Mouse (Mus musculus) midbrain, postnatal 0 days (tissue): ENCODE data around the gene Ptma. TPM values are rescaled to one million over a fixed set of nuclear protein-coding genes. Genes with fewer than 3 reads are reported as not detected.

Source experiments
- ATAC-seq: fragments of 200-750 bp; cut with Nextera tagmentation; 2 replicates; pipeline ENCODE4 v1.8.0; 2017; ENCODE audit warnings: moderate number of reproducible peaks, mild to moderate bottlenecking, moderate TSS enrichment, moderate library complexity; ENCODE audit not compliant: low FRiP score
- DNase-seq: peaks from one replicate; pipeline ENCODE4 v3.0.0-alpha.2; 2015; ENCODE audit warnings: low spot score
- H3K27ac ChIP-seq: fragments of 300-500 bp; sonication (generic); 2 replicates; pipeline ENCODE4 v1.5.1; 2014; ENCODE audit warnings: low read depth, mild to moderate bottlenecking, low read length, mixed read lengths
- H3K27me3 ChIP-seq: fragments of 300-500 bp; sonication (generic); 2 replicates; pipeline ENCODE4 v1.6.1; 2014; ENCODE audit warnings: low read length, control low read depth, mixed read lengths; ENCODE audit not compliant: insufficient read depth
- H3K36me3 ChIP-seq: fragments of 300-500 bp; sonication (generic); 2 replicates; pipeline ENCODE4 v1.6.1; 2014; ENCODE audit warnings: low read length, control low read depth, mixed read lengths; ENCODE audit not compliant: insufficient read depth
- H3K4me1 ChIP-seq: fragments of 300-500 bp; sonication (generic); 2 replicates; pipeline ENCODE4 v1.6.1; 2014; ENCODE audit warnings: mild to moderate bottlenecking, control low read depth, antibody characterized with exemption, low read length, mixed read lengths; ENCODE audit not compliant: insufficient read depth
- H3K4me2 ChIP-seq: fragments of 300-500 bp; sonication (generic); 2 replicates; pipeline ENCODE4 v1.6.1; 2014; ENCODE audit warnings: low read depth, mild to moderate bottlenecking, low read length, mixed read lengths; ENCODE audit not compliant: poor library complexity, severe bottlenecking
- H3K4me3 ChIP-seq: fragments of 300-500 bp; sonication (generic); 2 replicates; pipeline ENCODE4 v1.5.1; 2014; ENCODE audit warnings: low read depth, mild to moderate bottlenecking, low read length, moderate library complexity
- H3K9ac ChIP-seq: fragments of 300-500 bp; sonication (generic); replicated peaks from 2 replicates; pipeline ENCODE4 v1.6.1; 2014; ENCODE audit warnings: mild to moderate bottlenecking, low read length, moderate library complexity, mixed read lengths; ENCODE audit not compliant: poor library complexity, severe bottlenecking
- H3K9me3 ChIP-seq: fragments of 300-500 bp; sonication (generic); 2 replicates; pipeline ENCODE4 v1.6.1; 2016; ENCODE audit warnings: low read length, control low read depth
- CTCF ChIP-seq: IDR thresholded peaks from 2 replicates; pipeline ENCODE4 v1.5.1; 2016; ENCODE audit warnings: antibody characterized with exemption, mild to moderate bottlenecking
- WGBS: fragments of 180-500 bp; shearing (Covaris S2); extraction: QIAGEN DNeasy Blood & Tissue Kit; methylation state at CpG from one replicate; pipeline ENCODE4 v1.1.7; 2014; 5-methylcytosine and 5-hydroxymethylcytosine counted together
- polyA plus RNA-seq: library from polyadenylated mRNA; unstranded; fragments of >200 nt; fragmentation: Nextera tagmentation; extraction: Ambion mirVana; gene quantifications from 2 replicates; pipeline ENCODE4 v1.2.1, GENCODE M21; 2015
- total RNA-seq: library from RNA; depleted of rRNA; stranded (reverse); fragments of >200 nt; gene quantifications from 2 replicates; pipeline ENCODE4 v1.2.3, GENCODE M21; 2014

The Ptma gene
- total and polyA plus RNA-seq, 2 experiments from 2014 or later = 947 to 1,354 TPM

- TF ChIP-seq CTCF = no peak
- Histone ChIP-seq H3K9ac (0 out of 2 replicates have a peak overlapping the region, but pooled peaks have one; percentile 14), H3K4me2 (peak overlapping the region; percentile 42), H3K36me3 (no peaks in the 10 kb centered on the region), H3K4me1 (peaks cover 14% of the 10 kb centered on the region), H3K9me3 (no peaks in the 10 kb centered on the region), H3K27ac (peak overlapping the region; percentile 84), H3K27me3 (no peaks in the 10 kb centered on the region), H3K4me3 (peak overlapping the region; percentile 32)
- DNase-seq (no peak), ATAC-seq (peak; percentile 0; the same call in 1 of the 2 replicates)
- 19% methylated on average over 16 of the region's 16 CpGs for WGBS
These were observed 23.3 kb upstream of the Ptma start for GRCm38 (mm10) chr1:86503165-86503747.

- H3K4me2 ChIP-seq = peak overlapping the region; percentile 42
- under 1% methylated on average over 61 of the region's 64 CpGs for WGBS
- TF ChIP-seq CTCF = peak; percentile 75
- no peaks in the 10 kb centered on the region for H3K36me3 ChIP-seq
- H3K4me3 ChIP-seq = peak overlapping the region; percentile 32
- peak overlapping the region; percentile 84 for H3K27ac ChIP-seq
- peak; percentile 89 for ATAC-seq
- DNase-seq = peak; percentile 95
- peaks cover 14% of the 10 kb centered on the region for H3K4me1 ChIP-seq
- peak overlapping the region; percentile 55 for H3K9ac ChIP-seq
- H3K9me3 ChIP-seq = no peaks in the 10 kb centered on the region
- H3K27me3 ChIP-seq = no peaks in the 10 kb centered on the region
These were observed 22.4 kb upstream of the Ptma start for GRCm38 (mm10) chr1:86503906-86504696.

GRCm38 (mm10) chr1:86504697-86505421, 21.7 kb upstream of the Ptma start:
- no peaks in the 10 kb centered on the region for H3K36me3 ChIP-seq
- peak overlapping the region; percentile 32 for H3K4me3 ChIP-seq
- H3K4me2 ChIP-seq = peak overlapping the region; percentile 42
- peak overlapping the region; percentile 55 for H3K9ac ChIP-seq
- no peaks in the 10 kb centered on the region for H3K27me3 ChIP-seq
- ATAC-seq (no peak), DNase-seq (peak; percentile 9)
- peak overlapping the region; percentile 84 for H3K27ac ChIP-seq
- H3K4me1 ChIP-seq = peaks cover 14% of the 10 kb centered on the region
- TF ChIP-seq CTCF = no peak
- H3K9me3 ChIP-seq = no peaks in the 10 kb centered on the region
- WGBS = 18% methylated on average over 19 of the region's 19 CpGs

GRCm38 (mm10) chr1:86505461-86505860, 21.1 kb upstream of the Ptma start:
- WGBS = 44% methylated on average over 1 of the region's 1 CpGs
- H3K4me1 ChIP-seq = peaks cover 14% of the 10 kb centered on the region
- no peaks in the 10 kb centered on the region for H3K9me3 ChIP-seq
- peak; percentile 49 for DNase-seq
- peak overlapping the region; percentile 42 for H3K4me2 ChIP-seq
- peak overlapping the region; percentile 32; the same call in 1 of the 2 replicates for H3K4me3 ChIP-seq
- no peaks in the 10 kb centered on the region for H3K27me3 ChIP-seq
- peak overlapping the region; percentile 84 for H3K27ac ChIP-seq
- no peak for TF ChIP-seq CTCF
- peak overlapping the region; percentile 55; the same call in 1 of the 2 replicates for H3K9ac ChIP-seq
- no peaks in the 10 kb centered on the region for H3K36me3 ChIP-seq
- ATAC-seq = no peak

- H3K4me2 ChIP-seq = no peak overlapping the region
- H3K4me3 ChIP-seq = no peak overlapping the region
- H3K4me1 ChIP-seq = peaks cover 11% of the 10 kb centered on the region
- H3K27ac ChIP-seq = no peak overlapping the region
- ATAC-seq = no peak
- H3K9me3 ChIP-seq = no peaks in the 10 kb centered on the region
- H3K9ac ChIP-seq = no peak overlapping the region
- no peaks in the 10 kb centered on the region for H3K27me3 ChIP-seq
- DNase-seq = peak; percentile 40
- 70% methylated on average over 5 of the region's 5 CpGs for WGBS
- TF ChIP-seq CTCF = no peak
- no peaks in the 10 kb centered on the region for H3K36me3 ChIP-seq
These were observed 20.1 kb upstream of the Ptma start for GRCm38 (mm10) chr1:86506420-86506819.
